Mouse (Mus musculus) erythroblast, adult 5-6 weeks (primary cell): ENCODE measurements around the gene Zfp536. TPM values are rescaled to one million over a fixed set of nuclear protein-coding genes. Genes with fewer than 3 reads are reported as not detected.

Experiments
- ATAC-seq: replicated peaks from 2 replicates; pipeline ENCODE4 v1.8.0; 2016; ENCODE audit warnings: moderate number of reproducible peaks, mild to moderate bottlenecking, moderate TSS enrichment, inconsistent platforms; ENCODE audit not compliant: poor library complexity, low FRiP score, severe bottlenecking
- total RNA-seq, 2 experiments: library from RNA; stranded (forward) in 1 of 2; stranded (reverse) in 1 of 2; fragments of 150-400 nt in 1 of 2; fragments of 200-764, 138-1000 nt in 1 of 2; gene quantifications; 2 replicates each; pipeline versions ENCODE4 v1.2.3 to v1.2.4; 2015 to 2017; ENCODE audit warnings: low replicate concordance in 2 of 2

Zfp536 gene
- total RNA-seq, 2 experiments from 2014 or later, result not detected

DNA sequence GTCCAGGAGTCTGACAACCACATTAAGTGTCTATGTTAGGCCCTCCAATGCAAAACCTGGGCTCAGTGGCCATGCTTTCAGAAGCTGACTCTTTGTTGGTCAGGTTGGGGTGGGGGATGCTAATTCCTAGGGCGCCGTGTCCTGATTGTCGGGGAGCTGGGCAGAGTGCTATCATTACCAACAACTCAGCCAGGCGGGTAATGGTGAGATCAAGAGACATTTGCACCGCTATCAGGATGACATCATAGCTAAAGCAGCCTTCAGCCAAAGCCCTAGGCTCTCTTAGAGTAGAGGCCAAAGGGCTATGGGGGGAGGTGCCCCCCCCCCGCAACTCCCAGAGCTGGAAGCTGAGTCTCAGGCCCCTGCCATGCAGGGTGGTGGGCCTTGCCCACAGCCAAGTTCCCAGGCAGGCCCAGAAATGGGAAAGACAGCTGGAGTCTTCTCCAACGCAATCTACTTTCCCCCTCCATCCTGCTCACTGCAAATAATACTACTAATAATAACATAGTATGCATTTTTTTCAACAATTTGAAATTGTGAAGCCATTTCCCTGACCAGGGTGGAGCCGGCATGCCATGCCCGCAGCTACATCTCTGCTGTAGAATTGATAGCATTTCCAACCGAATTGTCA is 5.0 kb downstream of the Zfp536 start:
- ATAC-seq, result no peak

DNA sequence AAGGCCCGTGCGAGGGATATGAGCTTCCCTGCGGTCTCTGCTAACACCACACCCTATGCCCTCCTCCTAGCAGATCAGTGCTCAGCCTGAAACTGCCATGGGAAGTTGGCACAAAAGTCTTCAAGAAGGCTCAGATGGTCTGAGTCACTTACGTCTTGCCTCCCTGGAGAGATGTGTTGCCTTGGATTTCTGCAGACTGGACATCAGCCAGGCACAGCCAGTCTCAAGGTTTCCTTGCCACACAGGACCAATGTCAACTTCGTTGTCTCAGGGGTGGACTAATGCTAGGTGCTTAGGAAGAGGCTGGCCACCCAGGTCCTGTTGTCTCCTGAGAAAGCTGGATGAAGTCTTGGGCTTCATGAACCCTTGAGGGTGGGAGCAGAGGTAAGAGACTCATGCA is 14.6 kb downstream of the Zfp536 start:
- ATAC-seq, result no peak

DNA sequence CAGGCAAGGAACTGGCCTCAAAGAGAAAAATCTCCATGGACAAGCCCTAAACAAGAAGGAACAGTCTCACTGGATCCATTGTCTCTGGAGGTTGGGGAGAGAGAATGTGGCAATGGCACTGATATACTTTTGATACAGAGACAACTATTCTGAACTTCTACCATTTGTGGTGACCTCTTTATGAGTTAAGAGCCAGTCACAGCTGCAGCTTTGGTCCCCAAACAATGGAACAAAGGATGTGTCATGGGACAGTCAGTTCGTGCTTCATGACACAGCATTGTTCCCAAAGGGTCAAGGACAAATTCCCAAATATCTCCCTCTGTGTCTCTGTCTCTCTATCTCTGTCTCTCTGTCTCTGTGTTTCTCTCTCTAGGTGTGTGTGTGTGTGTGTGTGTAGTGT is 20.4 kb downstream of the Zfp536 start:
- no peak for ATAC-seq

DNA sequence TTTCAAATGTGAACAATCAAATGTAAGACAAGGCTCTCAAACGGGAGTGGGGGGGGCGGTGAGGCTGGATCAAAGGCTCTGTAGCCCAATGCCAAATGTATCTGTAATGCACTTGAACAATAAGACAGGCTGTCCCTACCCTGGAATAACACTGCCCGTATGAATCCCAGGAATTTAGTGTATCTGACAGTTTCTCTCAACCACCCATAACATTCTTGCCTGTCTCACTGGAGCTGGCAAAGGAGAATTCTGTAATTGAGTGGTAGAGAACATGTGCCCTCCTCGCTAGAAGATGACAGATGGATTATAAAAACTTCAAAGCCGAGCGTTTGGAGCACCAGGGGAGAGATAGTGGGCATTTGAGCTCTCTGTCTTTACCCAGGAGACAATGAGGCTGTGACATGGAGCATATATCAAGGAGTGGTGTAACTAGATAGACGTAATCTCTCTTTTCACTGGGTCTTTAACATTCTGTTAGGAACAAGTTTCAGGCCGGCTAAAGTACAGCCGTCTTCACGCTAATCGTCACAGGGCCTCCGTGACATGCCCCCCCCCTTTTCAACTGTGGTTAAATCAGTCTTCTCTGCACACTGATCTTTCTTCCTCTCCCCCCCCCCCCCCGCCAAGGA is 27.2 kb downstream of the Zfp536 start:
- ATAC-seq, result no peak

DNA sequence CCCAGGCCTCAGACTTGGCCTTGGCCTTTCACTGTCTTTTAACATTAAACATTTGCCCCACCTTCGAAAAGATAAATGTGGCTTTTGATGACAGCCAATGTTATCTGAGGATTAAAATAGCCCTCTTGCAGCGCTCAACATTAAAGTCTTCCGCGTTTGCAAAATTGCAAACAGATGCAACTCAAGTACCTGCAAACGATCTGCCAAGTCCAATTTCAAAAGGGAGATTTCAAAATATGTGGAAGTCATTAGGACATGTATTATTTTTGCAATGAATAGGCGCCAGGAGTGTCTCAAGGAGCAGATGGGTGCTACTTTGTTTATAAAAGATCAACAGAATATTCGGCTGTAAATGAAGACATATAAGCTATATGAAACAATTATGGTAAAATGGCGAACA is 30.1 kb downstream of the Zfp536 start:
- no peak for ATAC-seq

DNA sequence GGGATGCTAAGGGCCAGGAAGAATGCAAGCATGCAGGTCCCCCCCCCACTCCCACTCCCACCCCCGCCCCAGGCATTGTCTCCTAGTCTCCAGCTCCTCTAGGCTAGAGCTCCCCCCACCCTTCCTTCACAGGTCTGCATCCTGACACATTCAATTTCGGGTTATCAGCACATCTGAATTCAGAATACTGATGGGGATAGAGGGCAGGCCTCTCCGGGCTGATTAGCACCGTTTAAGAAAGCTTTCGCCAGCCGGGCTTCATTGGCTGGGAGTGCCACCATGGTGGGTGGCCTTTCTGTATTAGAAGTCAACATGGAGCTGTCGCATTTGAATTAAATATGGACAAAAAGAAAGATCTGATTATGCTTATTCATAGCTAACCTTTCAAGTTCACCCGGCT is 36.2 kb downstream of the Zfp536 start:
- no peak for ATAC-seq

DNA sequence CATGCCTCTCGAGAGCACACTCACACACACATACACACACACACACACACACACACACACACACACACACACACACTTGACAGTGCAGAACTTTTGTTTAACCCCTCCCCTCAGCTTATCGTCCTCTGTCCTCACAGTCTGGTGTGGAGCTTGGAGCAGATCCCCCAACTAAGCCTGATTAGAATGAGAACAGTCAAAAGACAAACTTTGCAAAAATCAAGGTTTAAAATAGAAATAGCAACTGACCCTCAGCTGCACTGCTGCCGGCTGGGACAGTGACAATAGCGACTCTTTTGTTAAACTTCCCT is 37.1 kb downstream of the Zfp536 start:
- ATAC-seq, result no peak

DNA sequence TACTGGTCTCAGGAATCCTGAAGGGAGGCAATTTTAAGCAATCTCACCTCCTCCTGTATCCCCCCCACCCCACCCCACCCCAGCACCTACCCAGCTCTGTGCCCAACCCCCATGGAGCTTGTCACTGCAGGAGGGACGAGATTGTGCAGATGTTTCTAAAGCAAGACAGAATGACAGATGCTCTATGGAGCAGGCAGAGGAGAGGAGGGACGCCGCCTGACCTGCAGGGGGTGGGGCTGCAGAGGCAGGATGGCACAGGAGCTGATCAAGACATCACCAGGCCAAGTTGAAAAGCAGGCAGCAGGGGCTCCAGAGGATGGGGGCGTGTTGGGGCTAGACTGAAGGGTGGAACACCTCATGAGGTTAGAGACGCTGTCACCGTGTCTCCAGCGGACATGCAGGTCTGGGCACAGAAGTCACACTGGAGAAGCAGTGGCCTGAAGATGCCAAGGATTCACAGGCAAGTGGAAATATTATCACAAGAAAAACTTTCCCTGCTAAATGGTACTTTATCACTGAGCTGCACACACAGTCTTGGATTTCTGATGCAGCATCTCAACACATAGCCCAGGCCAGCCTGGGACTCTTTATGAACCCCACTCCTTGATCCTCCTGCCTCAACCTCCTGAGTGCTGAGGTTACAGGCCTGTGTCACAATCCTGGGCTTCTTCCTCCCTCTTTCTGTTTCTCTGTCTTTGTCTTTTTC is 37.6 kb downstream of the Zfp536 start:
- no peak for ATAC-seq

DNA sequence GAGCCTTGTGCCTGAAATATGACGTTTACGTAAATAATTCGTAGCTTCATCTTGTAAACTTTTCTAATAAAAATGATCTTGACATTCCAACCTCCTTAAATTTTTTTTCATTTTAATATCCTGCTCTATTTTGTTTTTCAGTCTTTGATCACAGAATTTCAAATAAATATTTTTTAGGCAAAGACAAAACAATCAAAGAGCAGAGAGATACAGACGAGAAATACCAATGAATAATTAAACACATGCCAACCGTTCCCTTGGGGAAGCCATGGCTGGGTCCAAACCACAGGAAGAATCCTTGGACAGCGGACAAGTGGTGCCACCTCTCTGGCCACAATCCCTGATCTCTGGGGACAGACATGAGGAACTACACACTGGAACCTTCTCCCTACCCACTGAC is 38.3 kb downstream of the Zfp536 start:
- no peak for ATAC-seq

DNA sequence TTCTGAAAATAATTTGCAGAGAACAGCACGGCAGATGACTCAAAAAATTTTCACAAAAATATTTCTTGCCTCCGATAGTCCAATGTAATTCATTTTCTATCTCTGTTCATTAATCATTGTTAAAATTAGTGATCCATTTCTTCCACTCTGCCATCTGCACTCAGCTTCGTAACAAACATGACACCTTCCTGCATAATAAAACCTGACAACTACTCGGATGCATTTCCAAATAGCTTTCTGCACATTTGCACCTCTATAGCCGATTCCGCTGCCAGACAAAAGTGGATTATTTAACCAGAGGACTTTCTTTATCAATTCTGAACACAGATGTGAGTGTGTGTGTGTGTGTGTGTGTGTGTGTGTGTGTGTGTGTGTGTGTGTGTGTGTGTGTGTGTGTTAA is 38.9 kb downstream of the Zfp536 start:
- ATAC-seq, result no peak

DNA sequence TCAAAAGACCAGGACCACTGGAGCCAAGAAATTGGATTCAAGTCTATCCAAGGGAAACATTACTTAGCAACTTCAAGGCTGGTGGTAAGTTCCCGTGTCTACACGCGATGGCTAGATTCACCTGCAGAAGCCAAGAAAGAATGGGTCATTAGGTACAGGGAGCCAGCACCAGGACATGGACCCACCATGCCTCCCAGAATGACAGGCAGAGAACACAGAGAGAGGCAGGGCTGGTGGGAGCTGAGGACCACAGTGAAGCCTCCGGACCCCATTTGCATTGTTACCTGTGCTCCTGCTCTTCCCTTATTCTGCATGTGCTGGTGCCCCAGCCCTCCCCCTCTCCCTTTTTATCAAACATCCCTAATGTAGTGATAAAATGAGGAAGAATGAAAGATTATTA is 39.4 kb downstream of the Zfp536 start:
- no peak for ATAC-seq

DNA sequence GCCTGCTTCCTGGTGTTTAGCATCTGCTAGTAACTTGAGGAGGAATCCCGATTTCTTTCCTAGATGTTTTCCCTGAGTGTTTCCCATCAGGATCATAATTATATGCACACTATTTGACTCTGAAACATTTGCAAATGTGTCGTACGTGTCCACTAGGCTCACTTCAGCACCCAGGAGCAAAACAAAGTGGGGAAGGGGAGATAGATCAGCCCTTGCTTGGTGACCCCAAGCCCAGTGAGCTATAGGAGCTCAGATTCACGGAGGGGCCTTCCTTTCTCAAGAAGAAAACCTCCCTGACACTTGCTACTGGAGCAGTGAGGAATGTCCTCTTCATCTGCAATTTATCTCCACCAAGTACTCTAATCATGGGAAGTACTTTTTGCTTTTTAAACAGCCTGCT is 40.7 kb downstream of the Zfp536 start:
- no peak for ATAC-seq

DNA sequence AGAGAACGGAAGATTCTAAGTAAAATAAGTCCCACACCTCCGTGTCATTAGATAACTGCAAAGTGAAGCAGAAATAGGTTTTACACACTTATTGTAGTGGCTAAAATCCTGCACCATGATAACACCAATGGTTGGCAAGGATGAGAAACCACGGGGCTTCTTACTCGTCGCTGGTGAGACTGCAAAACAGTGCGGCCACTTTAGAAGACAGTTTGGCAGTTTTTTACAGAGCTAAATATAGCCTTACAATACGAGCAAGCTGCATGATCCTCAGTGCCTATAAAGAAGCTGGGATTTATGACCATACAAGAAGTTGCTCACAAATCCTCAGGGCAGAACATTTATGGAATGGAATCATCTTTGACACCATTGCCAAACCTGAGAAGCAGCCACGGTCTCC is 45.7 kb downstream of the Zfp536 start:
- no peak for ATAC-seq

DNA sequence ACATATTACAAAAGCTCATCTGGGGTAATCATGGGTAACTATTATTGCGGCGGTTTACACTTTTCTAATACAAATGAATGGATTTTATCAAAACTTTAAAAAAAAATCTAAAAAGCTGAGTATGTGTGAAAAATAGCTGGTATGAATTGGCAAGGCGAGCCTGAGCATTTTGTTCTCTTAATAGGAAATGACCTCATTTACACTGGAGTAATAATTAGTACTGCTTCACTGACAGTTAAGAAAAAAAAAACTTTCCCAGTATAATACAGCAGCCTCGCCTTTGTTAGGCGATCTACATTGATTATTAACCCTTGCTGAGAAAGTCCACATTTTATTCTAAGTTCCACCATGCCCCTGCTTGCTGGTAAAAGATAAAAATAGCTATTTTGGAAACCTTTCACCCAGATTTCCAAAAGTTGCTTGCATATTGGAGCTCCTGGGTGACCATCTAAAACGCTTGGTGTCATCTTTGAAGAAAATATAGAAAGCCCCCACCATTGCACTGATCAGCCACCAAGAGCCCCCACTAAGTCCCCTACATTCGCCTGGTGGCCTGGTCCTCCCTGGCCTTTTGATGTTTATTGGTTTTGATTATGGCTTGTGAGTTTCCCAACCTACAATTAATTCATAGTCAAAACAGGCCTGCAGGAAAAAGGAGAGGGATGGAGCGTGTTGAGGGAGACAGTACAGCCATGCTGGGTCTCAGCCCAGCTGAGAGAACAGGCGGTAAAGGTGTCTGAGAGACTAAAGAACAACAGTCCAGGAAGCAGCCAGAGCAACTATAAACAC is 49.2 kb downstream of the Zfp536 start:
- ATAC-seq, result no peak

DNA sequence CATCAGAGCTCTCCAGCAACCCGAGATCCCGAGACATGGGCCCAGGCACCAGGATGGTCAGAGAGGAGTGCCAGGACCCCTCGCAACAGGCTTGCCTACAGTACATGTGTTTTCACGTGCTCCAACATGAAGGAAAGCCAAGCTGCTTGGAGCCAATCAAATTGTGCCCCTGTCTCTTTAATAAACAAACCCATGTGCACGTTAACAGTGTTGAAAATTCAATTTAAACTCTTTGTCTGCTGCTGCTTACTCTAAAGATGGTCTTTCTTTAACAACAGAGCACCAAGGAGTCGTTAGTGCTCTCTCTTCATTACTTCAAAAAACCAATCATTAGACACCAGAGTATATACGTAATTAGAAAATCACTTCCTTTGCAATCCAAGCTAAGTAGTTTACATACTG is 50.2 kb downstream of the Zfp536 start:
- ATAC-seq, result no peak

DNA sequence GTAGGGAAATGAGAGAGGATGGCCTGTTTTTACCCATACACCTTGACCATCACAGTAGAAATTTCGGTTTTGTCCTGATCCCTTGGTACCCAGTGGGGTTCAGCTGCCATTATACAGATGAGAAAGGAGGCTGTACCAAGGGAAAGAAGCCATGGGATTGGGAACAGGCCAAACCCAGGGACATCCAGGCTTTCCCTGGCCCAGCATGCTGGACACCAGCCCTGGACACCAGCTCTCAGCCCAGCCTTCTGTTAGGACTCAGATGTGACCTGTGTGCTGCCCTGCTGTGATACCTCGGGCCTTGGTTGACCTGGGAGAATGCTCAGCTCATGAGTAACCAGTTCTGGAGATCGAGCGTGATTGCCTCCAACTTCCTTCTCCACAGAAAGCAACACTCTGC is 51.8 kb downstream of the Zfp536 start:
- no peak for ATAC-seq

DNA sequence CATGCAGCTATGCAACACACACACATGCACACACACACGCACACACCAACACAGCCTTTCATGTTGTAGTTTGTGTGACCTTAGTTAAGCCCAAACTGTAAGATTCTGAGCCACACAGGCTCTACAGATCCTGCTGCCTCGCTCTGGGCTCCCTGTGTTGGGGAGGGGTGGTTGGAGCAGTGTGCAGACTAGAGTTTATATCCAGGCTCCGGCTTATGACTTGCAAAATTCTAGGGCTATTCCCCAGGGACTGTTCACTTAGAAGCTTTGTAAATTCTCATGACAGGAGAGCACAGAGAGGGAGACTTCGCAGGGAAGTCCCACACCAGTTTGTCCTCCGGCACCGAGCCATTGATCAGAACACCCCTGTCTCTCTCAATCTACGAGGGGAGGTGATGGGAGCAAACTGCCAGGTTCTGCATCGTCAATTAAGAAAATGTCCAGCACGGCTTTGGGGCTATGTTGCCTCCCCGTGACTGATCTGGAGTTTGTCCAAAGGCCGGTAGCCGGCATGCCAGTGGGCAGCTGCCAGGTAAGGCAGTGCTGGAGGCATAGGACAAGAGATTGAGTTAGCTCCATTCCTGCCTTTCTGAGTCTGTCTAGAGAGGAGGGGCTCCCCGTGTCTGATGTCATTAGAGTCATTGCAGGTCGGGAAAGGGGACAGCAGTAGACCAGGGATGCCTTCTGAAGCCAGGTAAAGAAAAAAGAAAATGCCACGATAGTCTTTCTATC is 54.6 kb downstream of the Zfp536 start:
- ATAC-seq, result no peak

DNA sequence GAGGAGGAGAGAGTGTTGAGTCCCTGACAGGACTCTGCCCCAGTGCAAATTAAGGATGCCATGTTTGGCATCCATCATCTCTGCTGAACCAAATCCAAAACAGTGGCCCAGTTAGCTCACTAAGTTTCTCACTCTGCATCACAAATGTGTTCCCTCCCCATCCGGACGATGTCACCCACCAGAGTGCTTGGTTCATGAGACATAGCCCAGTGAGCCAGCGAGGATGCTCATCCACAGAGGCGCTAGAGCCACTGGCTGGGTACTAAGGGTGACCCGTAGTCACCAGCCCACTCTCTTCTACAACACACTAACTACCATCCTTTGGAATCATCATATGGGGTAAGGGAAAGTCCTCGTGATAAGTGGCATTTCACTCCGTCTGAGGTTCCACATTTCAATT is 56.4 kb downstream of the Zfp536 start:
- no peak for ATAC-seq

DNA sequence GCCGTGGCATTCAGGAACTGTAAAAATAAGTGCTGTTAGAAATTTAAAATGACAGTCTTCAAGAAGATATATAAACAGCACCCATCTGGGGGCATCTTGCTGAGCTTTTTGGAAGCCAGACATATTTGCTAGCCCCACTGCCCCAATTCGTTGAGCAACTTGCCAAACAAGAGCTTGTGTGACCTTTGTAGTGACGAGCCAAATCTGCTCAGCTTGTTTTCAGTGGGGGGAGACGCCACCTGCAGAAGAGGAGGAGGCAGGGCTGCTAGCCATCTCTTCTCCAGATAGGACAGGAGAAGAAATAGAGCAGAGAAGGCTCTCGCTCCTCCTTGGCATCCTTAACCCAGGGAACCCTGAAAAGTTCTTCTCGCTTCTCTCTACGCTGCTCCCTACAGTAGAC is 56.8 kb downstream of the Zfp536 start:
- no peak for ATAC-seq

DNA sequence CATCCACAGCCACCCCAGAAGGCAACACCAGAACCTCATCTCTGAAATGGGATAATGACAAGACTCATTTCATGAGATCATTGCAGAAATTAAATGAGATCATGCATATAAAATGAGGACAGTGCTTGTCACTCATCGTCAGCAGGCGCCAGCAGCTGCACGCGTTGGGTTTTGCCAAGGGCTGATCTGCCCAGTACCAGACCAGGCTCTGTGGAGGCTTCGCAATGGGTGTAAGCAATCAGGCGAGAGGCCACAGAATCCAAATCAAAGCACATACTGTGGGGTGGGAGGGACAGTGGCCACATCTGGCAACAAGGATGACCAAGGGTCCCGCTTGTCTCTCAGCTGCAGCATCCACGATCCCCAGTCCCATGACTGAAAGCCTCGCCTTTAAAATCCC is 69.0 kb downstream of the Zfp536 start:
- ATAC-seq, result no peak
